Mouse (Mus musculus) small intestine, adult 2 months (tissue): ENCODE data around the gene Pde1c.

Experiments
- CTCF ChIP-seq: fragments of 200-500 bp; IDR thresholded peaks from 2 replicates; pipeline ENCODE4 v1.5.1; 2012; ENCODE audit warnings: low read depth, mild to moderate bottlenecking, control low read depth, inconsistent platforms, low read length, moderate library complexity, mixed read lengths; ENCODE audit not compliant: insufficient replicate concordance, insufficient read length; ENCODE audit errors: extremely low read depth
- POLR2A ChIP-seq: fragments of 200-500 bp; IDR thresholded peaks from 2 replicates; pipeline ENCODE4 v1.6.1; 2012; ENCODE audit warnings: low read depth, mild to moderate bottlenecking, control low read depth, inconsistent platforms, low read length, moderate library complexity

- TF ChIP-seq CTCF (no peak), POLR2A (no peak)
These were observed 538.9 kb downstream of the Pde1c start for GRCm38 (mm10) chr6:56029986-56030385.
